In genomic region chr4:8374737-8375489, GRCm38 (mm10) we compare ENCODE assay signal across 11 mouse cellular contexts.
DNase-seq lines count a peak whose midpoint lies in the region; ATAC-seq lines count a peak whose summit lies in the region.
"Had no signal": no experiment of that assay in that cellular context is flagged by ENCODE, and none has a peak within 500 bp of the region (broad histone marks: within the 10 kb centered on the region; RNA-seq: fewer than 3 reads in every experiment).

No protein-coding gene starts in this region.

- no peaks in the 10 kb centered on the region for H3K27me3 ChIP-seq in forebrain, embryonic 16.5 days (replicated peaks; ENCODE audit: control insufficient read depth, insufficient read depth, low read length)
- no peaks in the 10 kb centered on the region for H3K27me3 ChIP-seq in forebrain, embryonic 11.5 days (ENCODE audit: control insufficient read depth, insufficient read depth, low read length)
- no peaks in the 10 kb centered on the region for H3K27me3 ChIP-seq in limb, embryonic 11.5 days (ENCODE audit: control insufficient read depth, insufficient read depth, low read length)
- H3K27me3 ChIP-seq in limb, embryonic 10.5 days (ENCODE audit: low read depth, poor library complexity, severe bottlenecking), result no peaks in the 10 kb centered on the region
- H3K27me3 ChIP-seq in hindbrain, embryonic 16.5 days (replicated peaks; ENCODE audit: control insufficient read depth, insufficient read depth, low read length), result no peaks in the 10 kb centered on the region
- no peaks in the 10 kb centered on the region for H3K27me3 ChIP-seq in neural tube, embryonic 14.5 days (ENCODE audit: control insufficient read depth, insufficient read depth, low read length)

- no peak overlapping the region for H3K4me3 ChIP-seq in forebrain, embryonic 16.5 days (replicated peaks; ENCODE audit: low read length)
- no peak overlapping the region for H3K4me3 ChIP-seq in forebrain, embryonic 11.5 days (ENCODE audit: low read depth, low read length)
- H3K4me3 ChIP-seq in limb, embryonic 11.5 days (ENCODE audit: low read depth, low read length), result no peak overlapping the region
- no peak overlapping the region for H3K4me3 ChIP-seq in limb, embryonic 10.5 days
- H3K4me3 ChIP-seq in hindbrain, embryonic 16.5 days (ENCODE audit: low read length), result no peak overlapping the region
- H3K4me3 ChIP-seq in neural tube, embryonic 14.5 days (ENCODE audit: low read depth, low read length), result no peak overlapping the region

- no peak overlapping the region for H3K27ac ChIP-seq in forebrain, embryonic 16.5 days (ENCODE audit: low read length)
- no peak overlapping the region for H3K27ac ChIP-seq in forebrain, embryonic 11.5 days (ENCODE audit: low read depth, low read length)
- H3K27ac ChIP-seq in limb, embryonic 11.5 days (replicated peaks; ENCODE audit: low read depth, low read length), result no peak overlapping the region
- H3K27ac ChIP-seq in limb, embryonic 10.5 days, result no peak overlapping the region
- H3K27ac ChIP-seq in hindbrain, embryonic 16.5 days (ENCODE audit: low read depth, low read length), result peak overlapping the region; percentile 45; the same call in 1 of the 2 replicates
- H3K27ac ChIP-seq in neural tube, embryonic 14.5 days (ENCODE audit: low read depth, low read length), result no peak overlapping the region

- no peak for DNase-seq in forebrain, embryonic 11.5 days (ENCODE audit: low spot score)
- DNase-seq in limb, embryonic 11.5 days (ENCODE audit: low spot score), result peak; percentile 6
- no peak for DNase-seq in limb, embryonic 10.5 days (ENCODE audit: low spot score)
- DNase-seq in spleen, adult 18-20 months, result no peak
- DNase-seq: lung, embryonic 14.5 days had no signal

- H3K4me1 ChIP-seq in forebrain, embryonic 16.5 days (replicated peaks; ENCODE audit: control insufficient read depth, insufficient read depth, low read length), result no peaks in the 10 kb centered on the region
- H3K4me1 ChIP-seq in forebrain, embryonic 11.5 days (replicated peaks; ENCODE audit: control insufficient read depth, insufficient read depth, low read length), result no peaks in the 10 kb centered on the region
- H3K4me1 ChIP-seq in limb, embryonic 11.5 days (ENCODE audit: control insufficient read depth, insufficient read depth, low read length), result no peaks in the 10 kb centered on the region
- H3K4me1 ChIP-seq in limb, embryonic 10.5 days, result no peaks in the 10 kb centered on the region
- no peaks in the 10 kb centered on the region for H3K4me1 ChIP-seq in hindbrain, embryonic 16.5 days (ENCODE audit: control insufficient read depth, insufficient read depth, low read depth, low read length)
- H3K4me1 ChIP-seq in neural tube, embryonic 14.5 days (ENCODE audit: control insufficient read depth, insufficient read depth, low read length), result no peaks in the 10 kb centered on the region

- no peak overlapping the region for H3K9ac ChIP-seq in forebrain, embryonic 16.5 days (replicated peaks; ENCODE audit: low read depth, low read length)
- no peak overlapping the region for H3K9ac ChIP-seq in forebrain, embryonic 11.5 days (ENCODE audit: low read length)
- no peak overlapping the region for H3K9ac ChIP-seq in limb, embryonic 11.5 days (ENCODE audit: low read length)
- H3K9ac ChIP-seq in hindbrain, embryonic 16.5 days (ENCODE audit: low read depth, low read length), result no peak overlapping the region
- H3K9ac ChIP-seq in neural tube, embryonic 14.5 days (replicated peaks; ENCODE audit: low read depth, low read length), result no peak overlapping the region
- H3K9ac ChIP-seq: lung, embryonic 14.5 days had no signal

- H3K9me3 ChIP-seq in forebrain, embryonic 16.5 days (ENCODE audit: control insufficient read depth, low read length), result no peaks in the 10 kb centered on the region
- H3K9me3 ChIP-seq in forebrain, embryonic 11.5 days (ENCODE audit: control insufficient read depth, low read length), result no peaks in the 10 kb centered on the region
- H3K9me3 ChIP-seq in limb, embryonic 11.5 days (ENCODE audit: control insufficient read depth, low read length), result no peaks in the 10 kb centered on the region
- H3K9me3 ChIP-seq in limb, embryonic 10.5 days (replicated peaks), result no peaks in the 10 kb centered on the region
- H3K9me3 ChIP-seq in hindbrain, embryonic 16.5 days (ENCODE audit: control insufficient read depth, low read length), result no peaks in the 10 kb centered on the region
- H3K9me3 ChIP-seq in neural tube, embryonic 14.5 days (ENCODE audit: control insufficient read depth, low read length), result no peaks in the 10 kb centered on the region

- 65% methylated on average over 6 of the region's 6 CpGs for WGBS in forebrain, embryonic 16.5 days
- 79% methylated on average over 6 of the region's 6 CpGs for WGBS in forebrain, embryonic 11.5 days
- 80% methylated on average over 6 of the region's 6 CpGs for WGBS in limb, embryonic 11.5 days
- WGBS in limb, embryonic 10.5 days, result 83% methylated on average over 6 of the region's 6 CpGs
- 66% methylated on average over 6 of the region's 6 CpGs for WGBS in hindbrain, embryonic 16.5 days
- 70% methylated on average over 6 of the region's 6 CpGs for WGBS in neural tube, embryonic 14.5 days

- ATAC-seq in forebrain, embryonic 16.5 days, result peak; percentile 80
- no peak for ATAC-seq in forebrain, embryonic 11.5 days (replicated peaks; ENCODE audit: low FRiP score)
- no peak for ATAC-seq in limb, embryonic 11.5 days (ENCODE audit: insufficient number of reproducible peaks, low FRiP score, low TSS enrichment, low read depth)
- ATAC-seq in hindbrain, embryonic 16.5 days, result peak; percentile 89
- peak; percentile 36; the same call in 1 of the 2 replicates for ATAC-seq in neural tube, embryonic 14.5 days (ENCODE audit: low read depth)
- ATAC-seq: CD4-positive, CD25-positive, alpha-beta regulatory T cell, adult 4 months; inflammation-experienced regulatory T-cells, adult 6 months had no signal

- no peak overlapping the region for H3K4me2 ChIP-seq in forebrain, embryonic 16.5 days (ENCODE audit: low read length)
- H3K4me2 ChIP-seq in forebrain, embryonic 11.5 days (ENCODE audit: low read depth, low read length, severe bottlenecking), result no peak overlapping the region
- no peak overlapping the region for H3K4me2 ChIP-seq in limb, embryonic 11.5 days (ENCODE audit: low read depth, severe bottlenecking)
- H3K4me2 ChIP-seq in hindbrain, embryonic 16.5 days (ENCODE audit: low read length), result no peak overlapping the region
- H3K4me2 ChIP-seq in neural tube, embryonic 14.5 days (ENCODE audit: low read depth, low read length), result no peak overlapping the region
- H3K4me2 ChIP-seq: heart, embryonic 11.5 days; lung, embryonic 14.5 days had no signal

- H3K36me3 ChIP-seq in forebrain, embryonic 16.5 days (ENCODE audit: control insufficient read depth, insufficient read depth), result no peaks in the 10 kb centered on the region
- H3K36me3 ChIP-seq in forebrain, embryonic 11.5 days (ENCODE audit: control insufficient read depth, insufficient read depth, low read length), result no peaks in the 10 kb centered on the region
- no peaks in the 10 kb centered on the region for H3K36me3 ChIP-seq in limb, embryonic 11.5 days (ENCODE audit: control insufficient read depth, insufficient read depth, low read length)
- H3K36me3 ChIP-seq in limb, embryonic 10.5 days, result no peaks in the 10 kb centered on the region
- H3K36me3 ChIP-seq in hindbrain, embryonic 16.5 days (ENCODE audit: control insufficient read depth, insufficient read depth, low read length), result no peaks in the 10 kb centered on the region
- no peaks in the 10 kb centered on the region for H3K36me3 ChIP-seq in neural tube, embryonic 14.5 days (ENCODE audit: control insufficient read depth, insufficient read depth, low read length)

Comparison
In these comparisons a context has a peak if more than half of its experiments do, and no peak if none do; other contexts are left out.
1. ATAC-seq: peak in forebrain, embryonic 16.5 days (single experiment), hindbrain, embryonic 16.5 days (single experiment) and neural tube, embryonic 14.5 days (single experiment); none in forebrain, embryonic 11.5 days (single experiment) and limb, embryonic 11.5 days (single experiment).